Mouse (Mus musculus): ENCODE results near the gene Olfr361. TPM values are rescaled to one million over a fixed set of nuclear protein-coding genes. Genes with fewer than 3 reads are reported as not detected.

Gene Olfr361
- not detected in 2 replicates for polyA plus RNA-seq (2012)

DNA sequence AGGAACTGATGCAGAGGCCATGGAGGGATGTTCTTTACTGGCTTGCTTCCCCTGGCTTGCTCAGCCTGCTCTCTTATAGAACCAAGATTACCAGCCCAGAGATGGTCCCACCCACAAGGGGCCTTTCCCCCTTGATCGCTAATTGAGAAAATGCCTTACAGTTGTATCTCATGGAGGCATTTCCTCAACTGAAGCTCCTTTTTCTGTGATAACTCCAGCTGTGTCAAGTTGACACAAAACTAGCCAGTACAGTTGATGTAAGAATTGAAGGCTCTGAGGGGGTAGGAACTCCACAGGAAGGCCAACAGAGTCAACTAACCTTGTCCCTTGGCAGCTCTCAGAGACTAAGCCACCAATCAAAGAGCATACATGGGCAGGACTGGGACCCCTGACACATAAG is at the start of gene Olfr361:
Olfr361 (minus strand) TSS at position 101 of the 400 bp plus-strand sequence.

DNA sequence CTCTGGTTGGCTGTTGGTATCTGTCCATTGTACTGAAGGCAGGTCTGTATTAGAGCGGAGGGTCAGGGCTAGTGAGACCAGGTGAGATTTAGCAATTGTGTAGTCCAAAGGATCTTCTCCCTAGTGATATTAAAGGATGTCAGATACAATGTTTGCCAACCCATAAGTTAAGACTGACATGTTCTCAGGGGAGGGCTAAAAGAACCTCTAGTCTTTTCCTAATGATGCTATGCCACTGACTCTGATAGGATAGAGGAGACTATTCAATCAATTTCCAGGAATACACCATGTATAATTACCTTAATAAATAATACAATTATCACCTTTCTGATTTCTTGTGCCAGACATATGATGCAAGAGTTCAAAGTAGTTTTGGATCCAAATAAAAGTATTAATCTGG is 28.7 kb upstream of the Olfr361 start, which contains the start of gene Olfr362:
Olfr362 (minus strand) TSS at position 101 of the 400 bp plus-strand sequence.

DNA sequence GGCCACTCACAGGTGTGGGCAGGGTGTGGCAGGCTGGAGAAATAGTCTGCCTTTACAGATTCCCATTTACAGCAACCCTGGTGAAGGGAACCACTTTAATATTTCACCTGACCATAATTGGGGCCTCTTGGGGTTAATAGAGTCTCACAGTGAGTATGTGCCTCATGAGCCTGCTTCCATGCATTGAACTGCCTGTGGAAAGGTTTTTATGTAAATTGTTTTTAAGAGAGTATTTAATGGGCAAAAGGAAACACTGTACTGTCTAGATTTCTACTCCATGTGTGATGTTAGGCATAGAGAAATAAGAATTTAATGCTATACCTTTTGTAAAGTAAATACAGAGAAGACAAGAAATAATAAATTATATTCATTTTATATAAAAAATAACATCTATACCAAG is 23.6 kb downstream of the Olfr361 start, which contains the start of gene Olfr360:
Olfr360 (plus strand) TSS at position 301 of the 400 bp plus-strand sequence.

Other genes with a start within 250 kb of the Olfr361 start
- not detected in 2 replicates for gene Olfr350, start 243.0 kb downstream of the Olfr361 start, polyA plus RNA-seq (2012)
- not detected in 2 replicates for gene Olfr351, start 226.6 kb downstream of the Olfr361 start, polyA plus RNA-seq (2012)
- not detected in 2 replicates for gene Olfr352, start 220.8 kb downstream of the Olfr361 start, polyA plus RNA-seq (2012)
- not detected in 2 replicates for gene Olfr353, start 196.4 kb downstream of the Olfr361 start, polyA plus RNA-seq (2012)
- gene Olfr354, start 183.6 kb downstream of the Olfr361 start, polyA plus RNA-seq (2012) = not detected in 2 replicates
- gene Olfr355, start 160.4 kb downstream of the Olfr361 start, polyA plus RNA-seq (2012) = not detected in 2 replicates
- not detected in 2 replicates for gene Olfr356, start 152.2 kb downstream of the Olfr361 start, polyA plus RNA-seq (2012)
- not detected in 2 replicates for gene Olfr357, start 95.5 kb downstream of the Olfr361 start, polyA plus RNA-seq (2012)
- not detected in 2 replicates for gene Olfr358, start 80.0 kb downstream of the Olfr361 start, polyA plus RNA-seq (2012)
- not detected in 2 replicates for gene Olfr360, start 23.5 kb downstream of the Olfr361 start, polyA plus RNA-seq (2012)
- not detected in 2 replicates for gene Olfr362, start 28.6 kb upstream of the Olfr361 start, polyA plus RNA-seq (2012)
- not detected in 2 replicates for gene Olfr364-ps1, start 50.0 kb upstream of the Olfr361 start, polyA plus RNA-seq (2012)
- not detected in 2 replicates for gene Olfr365, start 98.9 kb upstream of the Olfr361 start, polyA plus RNA-seq (2012)
- gene Olfr366, start 122.3 kb upstream of the Olfr361 start, polyA plus RNA-seq (2012) = not detected in 2 replicates
- not detected in 2 replicates for gene Olfr368, start 237.2 kb upstream of the Olfr361 start, polyA plus RNA-seq (2012)

Measured in megakaryocyte-erythroid progenitor cell, adult 5 weeks (primary cell).